Mouse (Mus musculus) testis, adult 2 months (tissue): ENCODE results near the gene Fbxo22. TPM values are rescaled to one million over a fixed set of nuclear protein-coding genes. Genes with fewer than 3 reads are reported as not detected.
A peak's percentile ranks its signal among the peaks of the same experiment; 100 is the strongest.
"Not testable (repeated sequence)": the region's sequence is repeated elsewhere in the genome, so short reads cannot be mapped to it uniquely, and the experiment has no call there.

Experiments used
- H3K27ac ChIP-seq: fragments of 200-500 bp; 2 replicates; pipeline ENCODE4 v1.5.1; 2012; ENCODE audit warnings: low read depth, low read length; ENCODE audit not compliant: control insufficient read depth, insufficient read depth
- H3K27me3 ChIP-seq: fragments of 200-500 bp; 2 replicates; pipeline ENCODE4 v1.6.1; 2012; ENCODE audit warnings: mild to moderate bottlenecking, low read length, moderate library complexity; ENCODE audit not compliant: control insufficient read depth, insufficient read depth
- H3K36me3 ChIP-seq: fragments of 200-500 bp; 2 replicates; pipeline ENCODE4 v1.6.1; 2012; ENCODE audit warnings: mild to moderate bottlenecking, low read length; ENCODE audit not compliant: control insufficient read depth, insufficient read depth
- H3K4me1 ChIP-seq: fragments of 200-500 bp; 2 replicates; pipeline ENCODE4 v1.6.1; 2012; ENCODE audit warnings: low read length; ENCODE audit not compliant: control insufficient read depth, insufficient read depth
- H3K4me3 ChIP-seq: fragments of 200-500 bp; 2 replicates; pipeline ENCODE4 v1.5.1; 2012; ENCODE audit warnings: low read depth, mild to moderate bottlenecking, low read length, moderate library complexity, mixed read lengths; ENCODE audit not compliant: control insufficient read depth
- CTCF ChIP-seq: fragments of 200-500 bp; IDR thresholded peaks from 2 replicates; pipeline ENCODE4 v1.5.1; 2012; ENCODE audit warnings: low read depth, mild to moderate bottlenecking, inconsistent platforms, low read length, moderate library complexity; ENCODE audit not compliant: control insufficient read depth, insufficient read depth, insufficient replicate concordance
- POLR2A ChIP-seq: fragments of 200-500 bp; IDR thresholded peaks from 2 replicates; pipeline ENCODE4 v1.6.1; 2012; ENCODE audit warnings: low read depth, mild to moderate bottlenecking, inconsistent platforms, low read length, moderate library complexity; ENCODE audit not compliant: control insufficient read depth
- polyA plus RNA-seq: library from polyadenylated mRNA; depleted of rRNA; stranded (reverse); fragments of >200 nt; gene quantifications from 2 replicates; pipeline ENCODE4 v1.2.3, GENCODE M21; 2012

Gene Fbxo22
- polyA plus RNA-seq, 1 experiment: 6.2 TPM

DNA sequence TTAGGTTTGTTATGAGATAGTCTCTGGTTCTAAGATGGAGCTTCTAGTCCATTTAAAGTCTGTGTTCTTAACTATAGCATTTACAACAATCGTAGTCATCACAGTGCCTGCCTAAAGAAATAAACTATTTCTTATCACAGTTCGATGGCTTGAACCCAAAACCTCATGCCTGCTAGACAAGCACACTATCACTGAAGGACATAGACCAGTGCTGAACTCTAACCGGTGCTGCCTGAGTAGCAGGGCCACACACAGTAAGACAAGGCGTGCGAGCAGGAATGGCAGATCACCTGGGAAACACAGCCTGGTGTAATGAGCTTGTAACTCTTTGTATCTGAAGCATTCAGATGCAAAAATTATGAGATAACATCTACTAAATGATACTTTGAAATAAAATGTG lies 32.1 kb downstream of the Fbxo22 start:
- TF ChIP-seq CTCF (no peak), POLR2A (no peak)
- Histone ChIP-seq H3K27me3 (no peaks in the 10 kb centered on the region), H3K36me3 (no peaks in the 10 kb centered on the region)

GRCm38 (mm10) chr9:55241863-55242685 lies 33.3 kb downstream of the Fbxo22 start:
- TF ChIP-seq CTCF: no peak
- TF ChIP-seq POLR2A: no peak
- no peak overlapping the region for H3K27ac ChIP-seq
- H3K4me1 ChIP-seq: no peaks in the 10 kb centered on the region
- H3K4me3 ChIP-seq: peak overlapping the region; percentile 53
- no peaks in the 10 kb centered on the region for H3K27me3 ChIP-seq
- no peaks in the 10 kb centered on the region for H3K36me3 ChIP-seq

More for the DNA sequence above, 32.1 kb downstream of the Fbxo22 start:
- H3K27ac ChIP-seq: no peak overlapping the region
- H3K4me3 ChIP-seq: no peak overlapping the region
- no peaks in the 10 kb centered on the region for H3K4me1 ChIP-seq

DNA sequence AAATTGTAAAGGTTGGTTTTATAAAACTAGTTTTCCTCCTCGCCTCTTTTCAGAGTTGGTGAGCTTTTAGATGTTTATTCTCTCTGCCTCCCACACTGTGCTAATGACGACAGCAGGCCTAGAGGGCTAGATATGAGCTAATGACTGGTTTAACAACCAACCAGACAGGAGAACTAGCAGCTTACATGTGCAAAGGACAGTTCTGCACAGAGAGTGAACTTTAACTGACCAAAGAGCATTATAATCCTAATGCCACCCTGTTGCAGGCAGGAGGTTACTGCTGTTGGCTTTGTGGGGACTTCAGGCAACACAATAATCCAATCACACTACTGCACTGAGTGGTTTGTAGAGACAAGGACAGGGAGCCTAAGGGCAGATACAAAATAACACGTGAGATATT lies 34.6 kb downstream of the Fbxo22 start:
- Histone ChIP-seq H3K27me3 (no peaks in the 10 kb centered on the region), H3K4me1 (no peaks in the 10 kb centered on the region)

DNA sequence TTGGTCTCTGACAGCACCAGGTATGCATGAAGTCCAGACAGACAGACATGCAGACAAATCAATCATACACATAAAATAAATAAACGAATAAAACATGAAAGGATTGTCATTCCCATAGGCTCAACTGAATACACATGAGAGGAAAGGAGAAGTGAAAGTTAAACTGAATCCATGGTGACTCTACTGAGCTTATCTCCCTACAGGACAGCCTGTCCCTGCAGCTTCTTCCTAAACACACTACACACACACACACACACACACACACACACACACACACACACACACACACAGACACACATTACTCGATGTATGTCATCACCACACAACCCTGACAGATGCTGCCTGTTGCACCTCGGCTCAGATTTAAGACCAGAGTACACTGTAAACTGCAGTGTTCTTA lies 35.4 kb downstream of the Fbxo22 start:
- no peaks in the 10 kb centered on the region for H3K4me1 ChIP-seq

More for the DNA sequence above, 34.6 kb downstream of the Fbxo22 start:
- Histone ChIP-seq H3K4me3 (no peak overlapping the region), H3K36me3 (no peaks in the 10 kb centered on the region), H3K27ac (no peak overlapping the region)
- TF ChIP-seq CTCF (no peak), POLR2A (no peak)

GRCm38 (mm10) chr9:55245057-55245750 lies 36.5 kb downstream of the Fbxo22 start:
- H3K27ac ChIP-seq, H3K4me1 ChIP-seq, H3K36me3 ChIP-seq, H3K27me3 ChIP-seq, H3K4me3 ChIP-seq: not testable (repeated sequence)

More for the DNA sequence above, 35.4 kb downstream of the Fbxo22 start:
- H3K36me3 ChIP-seq: no peaks in the 10 kb centered on the region
- no peak overlapping the region for H3K4me3 ChIP-seq
- no peak overlapping the region for H3K27ac ChIP-seq
- no peaks in the 10 kb centered on the region for H3K27me3 ChIP-seq
- no peak for TF ChIP-seq CTCF
- no peak for TF ChIP-seq POLR2A

- H3K4me3 ChIP-seq: no peak overlapping the region
- H3K27me3 ChIP-seq: no peaks in the 10 kb centered on the region
- no peak overlapping the region for H3K27ac ChIP-seq
- H3K36me3 ChIP-seq: no peaks in the 10 kb centered on the region
- no peaks in the 10 kb centered on the region for H3K4me1 ChIP-seq
- TF ChIP-seq POLR2A (no peak), CTCF (no peak)
Measured at GRCm38 (mm10) chr9:55246440-55246839, 37.7 kb downstream of the Fbxo22 start.

DNA sequence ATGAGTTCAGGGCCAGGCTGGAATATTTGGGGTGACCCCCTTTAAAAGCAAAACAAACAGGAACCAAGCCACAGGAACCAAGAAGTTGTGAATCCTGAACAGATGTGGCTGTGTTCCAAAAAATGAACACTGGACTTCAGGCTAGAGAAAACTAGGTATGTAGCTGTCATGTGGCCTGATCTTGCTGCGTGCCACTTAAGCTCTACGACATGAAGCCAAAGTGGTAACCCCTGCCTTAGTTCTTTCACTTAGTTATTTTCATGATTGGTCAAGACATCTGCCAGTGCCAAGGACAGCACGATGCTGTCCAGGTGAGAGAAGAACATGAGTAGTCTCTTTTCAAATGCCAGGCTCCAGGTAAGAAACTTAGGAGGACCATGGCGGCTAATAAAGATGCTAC lies 38.2 kb downstream of the Fbxo22 start:
- no peak for TF ChIP-seq POLR2A
- no peak for TF ChIP-seq CTCF
- Histone ChIP-seq H3K4me3 (no peak overlapping the region), H3K4me1 (no peaks in the 10 kb centered on the region), H3K36me3 (no peaks in the 10 kb centered on the region), H3K27me3 (no peaks in the 10 kb centered on the region), H3K27ac (no peak overlapping the region)
